Mouse (Mus musculus) stomach, embryonic 14.5 days (tissue): ENCODE data around the gene C730034F03Rik. TPM values are rescaled to one million over a fixed set of nuclear protein-coding genes. Genes with fewer than 3 reads are reported as not detected.
"Not testable (repeated sequence)": the region's sequence is repeated elsewhere in the genome, so short reads cannot be mapped to it uniquely, and the experiment has no call there.

Experiments
- ATAC-seq: fragments of 200-750 bp; cut with Nextera tagmentation; 2 replicates; pipeline ENCODE4 v1.8.0; 2017; ENCODE audit warnings: low read depth, moderate TSS enrichment; ENCODE audit not compliant: insufficient number of reproducible peaks, insufficient read depth, low FRiP score
- H3K27ac ChIP-seq: fragments of 300-500 bp; sonication (generic); 2 replicates; pipeline ENCODE4 v1.5.1; 2014; ENCODE audit warnings: mild to moderate bottlenecking, low read length, moderate library complexity, mixed read lengths
- H3K27me3 ChIP-seq: fragments of 300-500 bp; sonication (generic); 2 replicates; pipeline ENCODE4 v1.6.1; 2014; ENCODE audit warnings: low read length, control low read depth, mixed read lengths; ENCODE audit not compliant: control insufficient read depth, insufficient read depth
- H3K36me3 ChIP-seq: fragments of 300-500 bp; sonication (generic); 2 replicates; pipeline ENCODE4 v1.6.1; 2014; ENCODE audit warnings: mild to moderate bottlenecking, control low read depth, low read length, moderate library complexity, mixed read lengths; ENCODE audit not compliant: control insufficient read depth, insufficient read depth
- H3K4me1 ChIP-seq: fragments of 300-500 bp; sonication (generic); 2 replicates; pipeline ENCODE4 v1.6.1; 2014; ENCODE audit warnings: low read length, control low read depth, mixed read lengths; ENCODE audit not compliant: control insufficient read depth, insufficient read depth
- H3K4me2 ChIP-seq: fragments of 300-500 bp; sonication (generic); replicated peaks from 2 replicates; pipeline ENCODE4 v1.6.1; 2014; ENCODE audit warnings: low read depth, low read length, control low read depth
- H3K4me3 ChIP-seq: fragments of 300-500 bp; sonication (generic); 2 replicates; pipeline ENCODE4 v1.5.1; 2014; ENCODE audit warnings: low read depth, low read length, control low read depth
- H3K9ac ChIP-seq: fragments of 300-500 bp; sonication (generic); replicated peaks from 2 replicates; pipeline ENCODE4 v1.6.1; 2014; ENCODE audit warnings: low read depth, mild to moderate bottlenecking, control low read depth, low read length, moderate library complexity, mixed read lengths
- H3K9me3 ChIP-seq: fragments of 300-500 bp; sonication (generic); 2 replicates; pipeline ENCODE4 v1.6.1; 2016; ENCODE audit warnings: low read depth, low read length, control low read depth; ENCODE audit not compliant: control insufficient read depth
- WGBS: fragments of 180-500 bp; shearing (Covaris S2); extraction: QIAGEN DNeasy Blood & Tissue Kit; methylation state at CpG from one replicate; pipeline ENCODE4 v1.1.7; 2014; 5-methylcytosine and 5-hydroxymethylcytosine counted together
- polyA plus RNA-seq: library from polyadenylated mRNA; unstranded; fragments of >200 nt; fragmentation: Nextera tagmentation; extraction: Ambion mirVana; gene quantifications from 2 replicates; pipeline ENCODE4 v1.2.1, GENCODE M21; 2014

Gene C730034F03Rik
- polyA plus RNA-seq, 1 experiment from 2014 or later, result 2.4 TPM

GRCm38 (mm10) chr15:89428136-89428790, 1.1 kb upstream of the C730034F03Rik start:
- no peak overlapping the region for H3K27ac ChIP-seq
- H3K4me2 ChIP-seq, result peak overlapping the region; percentile 85
- H3K36me3 ChIP-seq, result peaks cover 15% of the 10 kb centered on the region
- 83% methylated on average over 19 of the region's 19 CpGs for WGBS
- no peaks in the 10 kb centered on the region for H3K9me3 ChIP-seq
- no peak for ATAC-seq
- no peak overlapping the region for H3K9ac ChIP-seq
- peak overlapping the region; percentile 78 for H3K4me3 ChIP-seq
- no peaks in the 10 kb centered on the region for H3K27me3 ChIP-seq
- no peaks in the 10 kb centered on the region for H3K4me1 ChIP-seq

- peak overlapping the region; percentile 52; the same call in 1 of the 2 replicates for H3K27ac ChIP-seq
- peak overlapping the region; percentile 85 for H3K4me2 ChIP-seq
- H3K9me3 ChIP-seq, result no peaks in the 10 kb centered on the region
- no peaks in the 10 kb centered on the region for H3K4me1 ChIP-seq
- peak; percentile 56; the same call in 1 of the 2 replicates for ATAC-seq
- H3K9ac ChIP-seq, result peak overlapping the region; percentile 57
- H3K4me3 ChIP-seq, result peak overlapping the region; percentile 78
- 5% methylated on average over 19 of the region's 22 CpGs for WGBS
- H3K36me3 ChIP-seq, result peaks cover 15% of the 10 kb centered on the region
- H3K27me3 ChIP-seq, result no peaks in the 10 kb centered on the region
These were observed 503 bp upstream of the C730034F03Rik start for GRCm38 (mm10) chr15:89428821-89429351.

- Histone ChIP-seq H3K4me3 (peak overlapping the region; percentile 78), H3K4me2 (peak overlapping the region; percentile 85), H3K36me3 (peaks cover 15% of the 10 kb centered on the region), H3K27ac (peak overlapping the region; percentile 97), H3K9ac (peak overlapping the region; percentile 52), H3K27me3 (no peaks in the 10 kb centered on the region), H3K9me3 (no peaks in the 10 kb centered on the region), H3K4me1 (no peaks in the 10 kb centered on the region)
- WGBS, result 49% methylated on average over 6 of the region's 6 CpGs
- no peak for ATAC-seq
These were observed 952 bp downstream of the C730034F03Rik start for GRCm38 (mm10) chr15:89430341-89430740.

- H3K27me3 ChIP-seq, H3K4me3 ChIP-seq, H3K9ac ChIP-seq, H3K27ac ChIP-seq, H3K9me3 ChIP-seq, H3K4me1 ChIP-seq, ATAC-seq, H3K4me2 ChIP-seq: not testable (repeated sequence)
- peaks cover 15% of the 10 kb centered on the region for H3K36me3 ChIP-seq
- WGBS, result 87% methylated on average over 7 of the region's 9 CpGs
These were observed 1.4 kb downstream of the C730034F03Rik start for GRCm38 (mm10) chr15:89430771-89431170.

GRCm38 (mm10) chr15:89431271-89431670, 1.9 kb downstream of the C730034F03Rik start:
- no peak overlapping the region for H3K27ac ChIP-seq
- no peak overlapping the region for H3K9ac ChIP-seq
- 92% methylated on average over 3 of the region's 3 CpGs for whole genome bisulfite sequencing

GRCm38 (mm10) chr15:89431806-89432205, 2.4 kb downstream of the C730034F03Rik start:
- no peak overlapping the region for H3K4me3 ChIP-seq
- H3K4me2 ChIP-seq, result no peak overlapping the region
- no peaks in the 10 kb centered on the region for H3K4me1 ChIP-seq
- ATAC-seq, result no peak
- H3K9ac ChIP-seq, result no peak overlapping the region
- H3K36me3 ChIP-seq, result peaks cover 9% of the 10 kb centered on the region; the same call in 1 of the 2 replicates
- H3K27ac ChIP-seq, result no peak overlapping the region
- 93% methylated on average over 6 of the region's 6 CpGs for WGBS
- H3K9me3 ChIP-seq, result no peaks in the 10 kb centered on the region
- H3K27me3 ChIP-seq, result no peaks in the 10 kb centered on the region

More at GRCm38 (mm10) chr15:89431271-89431670, 1.9 kb downstream of the C730034F03Rik start:
- Histone ChIP-seq H3K4me2 (no peak overlapping the region), H3K36me3 (peaks cover 15% of the 10 kb centered on the region), H3K27me3 (no peaks in the 10 kb centered on the region), H3K4me1 (no peaks in the 10 kb centered on the region), H3K9me3 (no peaks in the 10 kb centered on the region), H3K4me3 (no peak overlapping the region)
- ATAC-seq, result no peak

- Histone ChIP-seq H3K36me3 (no peaks in the 10 kb centered on the region), H3K4me1 (no peaks in the 10 kb centered on the region), H3K9me3 (no peaks in the 10 kb centered on the region), H3K27ac (no peak overlapping the region), H3K27me3 (no peaks in the 10 kb centered on the region), H3K4me2 (no peak overlapping the region), H3K4me3 (no peak overlapping the region), H3K9ac (no peak overlapping the region)
- 72% methylated on average over 4 of the region's 4 CpGs for WGBS
- no peak for ATAC-seq
These were observed 3.6 kb downstream of the C730034F03Rik start for GRCm38 (mm10) chr15:89432946-89433345.

GRCm38 (mm10) chr15:89434136-89434535, 4.7 kb downstream of the C730034F03Rik start:
- Histone ChIP-seq H3K9ac (no peak overlapping the region), H3K4me2 (no peak overlapping the region), H3K36me3 (no peaks in the 10 kb centered on the region), H3K27me3 (no peaks in the 10 kb centered on the region), H3K9me3 (no peaks in the 10 kb centered on the region), H3K4me3 (no peak overlapping the region), H3K27ac (no peak overlapping the region), H3K4me1 (no peaks in the 10 kb centered on the region)
- WGBS, result 70% methylated on average over 3 of the region's 3 CpGs
- ATAC-seq, result no peak
